Mouse (Mus musculus) WW6 (cell line): Measurements from ENCODE around the gene D630023F18Rik.

Experiments used
- DNase-seq: peaks from one replicate; pipeline ENCODE4 v3.0.0-alpha.2; 2013; ENCODE audit warnings: low read depth, low spot score

The D630023F18Rik gene

GRCm38 (mm10) chr1:65112031-65112806, 10.8 kb downstream of the D630023F18Rik start:
- DNase-seq = peak; percentile 55

- peak; percentile 20 for DNase-seq
Observed at GRCm38 (mm10) chr1:65109756-65110435, 13.1 kb downstream of the D630023F18Rik start.

- no peak for DNase-seq
Observed at GRCm38 (mm10) chr1:65109196-65109595, 13.8 kb downstream of the D630023F18Rik start.

GRCm38 (mm10) chr1:65107654-65108279, 15.2 kb downstream of the D630023F18Rik start:
- no peak for DNase-seq

- DNase-seq = no peak
Observed at GRCm38 (mm10) chr1:65103273-65103672, 19.7 kb downstream of the D630023F18Rik start, which contains the start of gene Cryga. Gene Cryga (minus strand): TSS chr1:65103373.

GRCm38 (mm10) chr1:65096953-65097352, 26.1 kb downstream of the D630023F18Rik start:
- DNase-seq = no peak

DNA sequence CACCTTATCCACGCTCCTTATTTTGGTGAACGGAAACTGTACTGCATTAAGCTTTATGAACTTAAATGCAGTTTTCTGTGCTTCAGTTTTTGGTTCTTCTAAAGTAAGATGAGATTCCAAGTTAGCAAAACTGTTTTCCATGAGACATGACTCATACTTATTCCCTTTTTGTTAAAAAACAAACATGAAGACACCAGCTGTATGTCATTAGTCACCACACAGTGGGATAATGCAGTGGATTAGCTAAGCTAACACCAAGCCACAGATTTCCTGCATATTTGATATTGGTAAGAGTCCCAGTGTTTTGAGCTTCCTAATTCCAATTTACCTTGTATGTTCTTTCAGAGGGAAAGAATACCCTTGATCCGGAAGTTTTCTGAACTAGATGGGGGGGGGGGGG, 31.4 kb downstream of the D630023F18Rik start:
- no peak for DNase-seq

- DNase-seq = no peak
Observed at GRCm38 (mm10) chr1:65090370-65090769, 32.6 kb downstream of the D630023F18Rik start.

- DNase-seq = no peak
Observed at GRCm38 (mm10) chr1:65088567-65089356, 34.3 kb downstream of the D630023F18Rik start.

GRCm38 (mm10) chr1:65082188-65082587, 40.8 kb downstream of the D630023F18Rik start, which contains the start of gene Crygb:
Gene Crygb (minus strand): TSS chr1:65082288.
- no peak for DNase-seq

GRCm38 (mm10) chr1:65075607-65076006, 47.4 kb downstream of the D630023F18Rik start:
- DNase-seq = no peak

GRCm38 (mm10) chr1:65073589-65073988, 49.4 kb downstream of the D630023F18Rik start, which contains the start of gene Crygc:
Gene Crygc (minus strand): TSS chr1:65073689.
- DNase-seq = no peak

DNA sequence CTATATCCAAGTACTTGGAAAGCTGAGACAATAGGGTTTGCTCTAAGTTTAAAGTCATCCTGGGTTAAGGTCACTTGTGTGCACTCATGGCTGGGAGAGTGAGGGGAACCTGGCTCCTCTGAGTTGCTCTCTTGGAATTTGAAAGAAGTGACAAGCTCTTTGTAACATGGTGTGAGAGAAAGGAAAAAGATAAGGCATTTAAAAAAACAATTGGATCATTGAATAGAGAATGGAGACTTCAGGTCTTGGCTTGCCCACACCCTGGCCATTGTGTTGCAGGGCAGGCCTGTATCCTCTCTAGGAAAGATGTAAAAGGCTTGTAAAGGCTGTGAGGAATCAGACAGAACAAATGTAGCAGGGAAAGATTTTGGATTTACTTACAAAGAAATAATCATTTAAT, 55.2 kb downstream of the D630023F18Rik start:
- no peak for DNase-seq

GRCm38 (mm10) chr1:65064201-65064600, 58.8 kb downstream of the D630023F18Rik start:
- no peak for DNase-seq

GRCm38 (mm10) chr1:65063352-65063751, 59.7 kb downstream of the D630023F18Rik start, which contains the start of gene Crygd:
Gene Crygd (minus strand): TSS chr1:65063452.
- DNase-seq = no peak
